Mouse (Mus musculus): ENCODE results near the gene Slc6a6.

DNA sequence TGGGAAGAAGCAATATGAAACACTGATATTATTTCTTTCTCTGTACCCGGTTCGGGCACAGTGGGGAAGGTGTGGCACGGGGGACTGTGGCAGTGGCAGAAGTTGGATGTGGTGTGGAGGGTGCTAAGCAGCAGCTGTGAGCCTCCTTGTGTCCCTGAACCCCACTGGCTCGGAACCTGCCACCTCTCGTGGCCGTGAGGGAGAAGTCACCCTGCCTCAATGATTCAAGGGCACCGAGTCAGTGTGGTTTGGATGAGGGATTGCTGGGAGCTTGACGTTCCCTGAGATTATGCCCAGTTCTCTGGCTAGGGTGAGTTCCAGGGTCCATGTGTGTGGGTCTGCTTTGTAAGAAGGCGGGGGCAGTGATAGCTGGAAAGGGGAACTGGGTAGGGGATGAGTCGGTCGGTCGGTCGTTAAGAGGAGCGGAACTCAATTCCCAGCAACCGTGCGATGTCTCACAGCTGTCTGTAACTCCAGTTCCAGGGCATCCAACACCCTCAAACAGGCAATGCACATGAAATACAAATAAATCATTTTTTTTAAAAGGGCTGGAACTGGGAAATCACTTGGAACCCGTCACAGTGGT, 9.5 kb downstream of the Slc6a6 start:
- TF ChIP-seq CTCF (IDR thresholded peaks at IDR 0.05; ENCODE audit: borderline replicate concordance, extremely low read depth, insufficient read depth, insufficient read length) (no peak), POLR2A (IDR thresholded peaks at IDR 0.05; ENCODE audit: borderline replicate concordance, extremely low read depth, insufficient read depth, insufficient read length, poor library complexity, severe bottlenecking) (no peak)

Data from brain, embryonic 14.5 days (tissue).